Mouse (Mus musculus): Measurements from ENCODE around the gene Sun1.

Sun1 gene

GRCm38 (mm10) chr5:139199995-139200769 is at the start of gene Sun1:
Gene Sun1 (plus strand): TSS chr5:139200637.
- peak; percentile 98 for DNase-seq (ENCODE audit: low spot score in 2 of 2)

GRCm38 (mm10) chr5:139160899-139161298 is 39.5 kb upstream of the Sun1 start:
- DNase-seq (ENCODE audit: low spot score in 2 of 2) = no peak

GRCm38 (mm10) chr5:139161632-139162031 is 38.8 kb upstream of the Sun1 start:
- no peak for DNase-seq (ENCODE audit: low spot score in 2 of 2)

GRCm38 (mm10) chr5:139166781-139167361 is 33.6 kb upstream of the Sun1 start:
- DNase-seq (ENCODE audit: low spot score in 2 of 2) = no peak

GRCm38 (mm10) chr5:139167548-139167947 is 32.9 kb upstream of the Sun1 start:
- no peak for DNase-seq (ENCODE audit: low spot score in 2 of 2)

GRCm38 (mm10) chr5:139171929-139172328 is 28.5 kb upstream of the Sun1 start:
- no peak for DNase-seq (ENCODE audit: low spot score in 2 of 2)

GRCm38 (mm10) chr5:139174141-139174540 is 26.3 kb upstream of the Sun1 start:
- DNase-seq (ENCODE audit: low spot score in 2 of 2) = no peak

GRCm38 (mm10) chr5:139174556-139175547 is 25.6 kb upstream of the Sun1 start:
- DNase-seq (ENCODE audit: low spot score in 2 of 2) = no peak

GRCm38 (mm10) chr5:139178895-139179631 is 21.4 kb upstream of the Sun1 start:
- peak; percentile 77 to 83 for DNase-seq (ENCODE audit: low spot score in 2 of 2)

- no peak for DNase-seq (ENCODE audit: low spot score in 2 of 2)
These were observed 17.3 kb upstream of the Sun1 start for GRCm38 (mm10) chr5:139183131-139183530.

- no peak for DNase-seq (ENCODE audit: low spot score in 2 of 2)
These were observed 16.8 kb upstream of the Sun1 start for GRCm38 (mm10) chr5:139183601-139184000.

- no peak for DNase-seq (ENCODE audit: low spot score in 2 of 2)
These were observed 15.5 kb upstream of the Sun1 start for GRCm38 (mm10) chr5:139184897-139185296.

- no peak for DNase-seq (ENCODE audit: low spot score in 2 of 2)
These were observed 10.7 kb upstream of the Sun1 start for GRCm38 (mm10) chr5:139189726-139190125.

GRCm38 (mm10) chr5:139190958-139191357 is 9.5 kb upstream of the Sun1 start:
- no peak for DNase-seq (ENCODE audit: low spot score in 2 of 2)

- DNase-seq (ENCODE audit: low spot score in 2 of 2) = no peak
These were observed 1.7 kb upstream of the Sun1 start for GRCm38 (mm10) chr5:139198779-139199178.

- DNase-seq (ENCODE audit: low spot score in 2 of 2) = no peak
These were observed 822 bp upstream of the Sun1 start for GRCm38 (mm10) chr5:139199636-139199994.

GRCm38 (mm10) chr5:139200770-139201569 is 533 bp downstream of the Sun1 start:
- DNase-seq (ENCODE audit: low spot score in 2 of 2) = no peak

- DNase-seq (ENCODE audit: low spot score in 2 of 2) = peak; percentile 53 to 63
These were observed 1.7 kb downstream of the Sun1 start for GRCm38 (mm10) chr5:139202127-139202526.

- DNase-seq (ENCODE audit: low spot score in 2 of 2) = peak; percentile 60 to 61
These were observed 2.9 kb downstream of the Sun1 start for GRCm38 (mm10) chr5:139203312-139203711.

- no peak for DNase-seq (ENCODE audit: low spot score in 2 of 2)
These were observed 5.6 kb downstream of the Sun1 start for GRCm38 (mm10) chr5:139206081-139206480.

GRCm38 (mm10) chr5:139206525-139206924 is 6.1 kb downstream of the Sun1 start:
- DNase-seq (ENCODE audit: low spot score in 2 of 2) = no peak
